Mouse (Mus musculus): ENCODE measurements around the gene Cdk2ap2. TPM values are rescaled to one million over a fixed set of nuclear protein-coding genes. Genes with fewer than 3 reads are reported as not detected.
"Not testable (repeated sequence)": the region's sequence is repeated elsewhere in the genome, so short reads cannot be mapped to it uniquely, and the experiment has no call there.

Gene Cdk2ap2
- total RNA-seq, 1 experiment from 2014 or later = 13.3 TPM

DNA sequence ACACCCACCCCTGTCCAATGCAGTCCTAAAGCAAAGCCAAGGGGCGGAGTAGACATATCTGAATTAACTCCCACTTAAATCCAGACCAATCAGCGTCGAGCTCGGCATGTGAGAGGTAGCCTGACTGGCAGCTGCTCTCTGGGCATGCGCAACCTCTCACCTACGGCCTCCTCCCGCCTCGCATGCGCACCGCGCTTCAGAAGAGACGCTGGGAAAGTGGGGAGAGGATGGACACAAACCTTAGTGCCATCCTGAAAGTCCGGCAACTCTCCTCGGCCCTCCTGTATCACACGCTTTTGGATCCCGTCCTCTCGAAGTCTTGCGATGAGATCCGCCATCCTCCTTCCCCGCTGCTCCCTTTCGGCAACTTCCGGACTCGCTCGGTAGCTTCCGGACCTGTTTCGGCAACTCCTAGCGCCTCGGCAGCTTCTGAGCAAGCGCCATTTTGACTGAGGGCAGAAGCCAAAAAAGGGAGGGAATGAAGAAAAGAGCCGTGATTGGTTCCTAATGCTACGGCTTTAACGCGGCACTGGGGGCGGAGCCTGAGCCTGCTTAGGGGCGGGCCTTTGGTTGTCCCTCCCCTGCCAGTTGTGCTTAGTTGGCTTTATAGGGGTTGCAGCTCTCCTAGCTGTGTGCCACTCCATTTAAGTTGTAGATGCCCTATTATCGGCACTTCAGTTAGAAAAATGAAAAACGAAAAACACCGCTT, 24.3 kb downstream of the Cdk2ap2 start:
- ATAC-seq (replicated peaks in 1 of 2; ENCODE audit: insufficient read depth in 1 of 2, low FRiP score in 2 of 2, low TSS enrichment in 1 of 2, low read depth in 1 of 2, poor library complexity in 2 of 2, severe bottlenecking in 2 of 2) = peak; percentile 70 to 81

- ATAC-seq (replicated peaks in 1 of 2; ENCODE audit: insufficient read depth in 1 of 2, low FRiP score in 2 of 2, low TSS enrichment in 1 of 2, low read depth in 1 of 2, poor library complexity in 2 of 2, severe bottlenecking in 2 of 2) = not testable (repeated sequence)
Measured at GRCm38 (mm10) chr19:4121896-4122295, 24.9 kb downstream of the Cdk2ap2 start.

DNA sequence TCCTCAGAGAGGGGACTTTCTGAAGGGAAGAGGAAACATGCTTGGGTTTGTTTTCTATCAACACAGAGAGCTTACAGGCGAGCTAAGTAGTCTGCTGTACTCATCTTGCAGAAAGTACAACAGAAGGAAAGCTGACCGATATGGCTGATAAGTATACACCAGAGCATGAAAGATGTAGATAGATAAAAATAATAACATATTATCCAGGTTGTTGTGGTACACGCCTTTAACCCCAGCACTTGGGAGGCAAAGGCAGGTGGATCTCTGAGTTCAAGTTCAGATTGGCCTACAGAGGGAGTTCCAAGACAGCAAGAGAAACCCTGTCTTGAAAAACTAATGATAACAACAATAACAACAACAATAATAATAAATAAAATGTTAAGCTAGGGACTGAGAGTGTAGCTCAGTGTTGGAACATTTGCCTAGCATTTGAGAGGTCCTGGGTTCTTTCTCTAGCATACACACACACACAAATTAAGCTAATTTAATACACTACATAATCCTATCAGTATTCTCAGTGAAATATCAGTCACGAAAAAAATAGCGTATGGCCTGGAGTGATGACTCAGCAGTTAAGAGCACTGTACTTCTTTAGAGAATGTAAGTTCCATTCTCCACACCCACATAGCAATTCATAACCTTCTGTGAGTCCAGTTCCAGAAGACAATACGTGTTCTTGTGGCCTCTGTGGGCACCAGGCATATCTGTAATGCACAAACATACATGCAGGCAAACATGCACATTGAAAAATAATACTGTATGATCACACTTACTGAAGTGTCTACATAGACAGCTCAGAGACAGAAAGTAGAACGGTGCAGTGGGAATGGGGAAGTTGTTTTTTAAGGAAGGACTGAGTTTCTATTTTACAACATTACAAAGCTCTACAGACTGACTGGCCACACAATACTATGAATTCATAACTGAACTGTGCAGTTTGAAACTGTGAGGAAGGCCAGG, 25.7 kb downstream of the Cdk2ap2 start:
- no peak for ATAC-seq (replicated peaks in 1 of 2; ENCODE audit: insufficient read depth in 1 of 2, low FRiP score in 2 of 2, low TSS enrichment in 1 of 2, low read depth in 1 of 2, poor library complexity in 2 of 2, severe bottlenecking in 2 of 2)

- no peak for ATAC-seq (replicated peaks in 1 of 2; ENCODE audit: insufficient read depth in 1 of 2, low FRiP score in 2 of 2, low TSS enrichment in 1 of 2, low read depth in 1 of 2, poor library complexity in 2 of 2, severe bottlenecking in 2 of 2)
Measured at GRCm38 (mm10) chr19:4124432-4124831, 27.4 kb downstream of the Cdk2ap2 start.

GRCm38 (mm10) chr19:4125268-4125667, 28.3 kb downstream of the Cdk2ap2 start:
- ATAC-seq (replicated peaks in 1 of 2; ENCODE audit: insufficient read depth in 1 of 2, low FRiP score in 2 of 2, low TSS enrichment in 1 of 2, low read depth in 1 of 2, poor library complexity in 2 of 2, severe bottlenecking in 2 of 2) = not testable (repeated sequence)

DNA sequence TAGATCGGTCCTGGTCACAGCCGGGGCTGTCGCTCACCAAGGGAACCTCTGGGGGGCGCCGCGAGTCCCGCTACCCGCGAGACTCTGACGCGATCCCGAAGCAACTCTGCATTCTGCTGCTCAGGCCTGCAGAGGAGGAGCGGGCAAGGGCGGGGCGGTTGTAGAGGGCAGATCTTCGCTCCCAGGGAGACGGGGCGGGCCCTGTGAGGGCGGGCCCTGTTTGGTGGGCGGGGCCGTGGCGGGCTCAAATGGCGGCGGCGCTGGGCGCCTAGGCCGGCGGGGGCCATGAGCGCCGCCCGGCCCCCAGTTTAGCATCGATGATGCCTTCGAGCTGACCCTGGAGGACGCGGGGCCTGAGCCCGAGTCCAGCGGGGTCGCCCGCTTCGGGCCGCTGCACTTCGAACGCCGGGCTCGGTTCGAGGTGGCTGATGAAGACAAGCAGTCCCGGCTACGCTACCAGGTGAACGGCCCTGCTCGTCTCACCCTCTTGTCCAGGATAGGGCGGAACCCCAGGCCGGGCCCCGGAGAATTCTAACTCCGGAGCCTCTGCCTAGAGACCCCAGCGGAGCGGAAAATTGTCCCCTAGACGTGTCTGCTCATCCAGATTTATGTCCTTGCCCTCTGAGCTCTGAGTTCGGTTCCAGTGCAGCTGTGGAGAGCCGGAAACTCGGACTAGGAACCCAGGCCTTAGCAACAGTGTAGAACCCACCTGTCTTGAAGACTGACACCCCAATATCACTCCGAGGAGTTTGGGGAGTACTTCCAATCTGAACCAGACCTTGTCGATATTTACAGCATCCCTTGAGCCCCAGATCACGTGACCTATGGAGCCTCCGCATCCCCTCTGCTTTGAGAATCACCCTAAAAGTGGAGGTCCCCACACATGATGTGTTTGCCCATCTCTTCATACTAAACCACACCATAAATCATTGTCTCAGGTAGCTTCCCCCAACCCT, 29.0 kb downstream of the Cdk2ap2 start, which contains the start of gene Aip:
Gene Aip, minus strand, starts transcription at position 118 of the 956 bp plus-strand sequence.
- peak; percentile 79 to 87 for ATAC-seq (replicated peaks in 1 of 2; ENCODE audit: insufficient read depth in 1 of 2, low FRiP score in 2 of 2, low TSS enrichment in 1 of 2, low read depth in 1 of 2, poor library complexity in 2 of 2, severe bottlenecking in 2 of 2)

DNA sequence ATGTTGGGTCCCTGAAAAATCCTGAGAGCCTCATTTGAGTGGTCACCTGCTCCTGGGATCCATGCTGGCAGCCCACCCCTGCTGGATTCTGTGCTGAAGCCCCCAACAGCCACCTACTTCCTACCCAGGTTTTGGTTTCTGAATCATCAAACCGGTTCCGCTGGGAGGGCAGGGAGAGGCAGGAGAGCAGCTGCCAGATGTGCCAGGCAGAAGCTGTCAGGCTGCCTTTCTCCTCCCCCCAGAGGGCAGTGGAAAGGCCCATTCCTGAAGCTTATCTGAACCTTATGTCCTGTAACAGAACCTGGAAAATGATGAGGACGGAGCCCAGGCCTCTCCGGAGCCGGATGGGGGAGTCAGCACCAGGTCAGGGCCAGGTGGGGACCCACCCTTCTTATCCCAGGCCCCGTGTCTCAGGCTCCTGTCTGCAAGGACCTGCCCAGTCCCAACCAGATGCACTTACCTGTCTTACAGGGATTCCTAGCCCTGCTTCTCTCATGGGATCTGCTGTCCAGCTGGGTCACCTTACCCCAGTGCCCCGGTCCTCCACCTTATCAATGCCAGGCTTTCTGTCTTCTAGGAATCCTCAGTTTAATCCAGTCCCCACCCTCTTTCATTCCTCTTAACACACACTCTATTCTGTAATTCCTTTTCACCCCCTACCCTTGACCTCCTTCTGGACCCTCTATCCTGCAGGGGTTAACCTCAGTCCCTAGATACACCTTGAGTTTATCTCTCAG, 29.9 kb downstream of the Cdk2ap2 start:
- ATAC-seq (replicated peaks in 1 of 2; ENCODE audit: insufficient read depth in 1 of 2, low FRiP score in 2 of 2, low TSS enrichment in 1 of 2, low read depth in 1 of 2, poor library complexity in 2 of 2, severe bottlenecking in 2 of 2) = no peak

- ATAC-seq (replicated peaks in 1 of 2; ENCODE audit: insufficient read depth in 1 of 2, low FRiP score in 2 of 2, low TSS enrichment in 1 of 2, low read depth in 1 of 2, poor library complexity in 2 of 2, severe bottlenecking in 2 of 2) = no peak
Measured at GRCm38 (mm10) chr19:4129462-4129861, 32.5 kb downstream of the Cdk2ap2 start.

- no peak for ATAC-seq (replicated peaks in 1 of 2; ENCODE audit: insufficient read depth in 1 of 2, low FRiP score in 2 of 2, low TSS enrichment in 1 of 2, low read depth in 1 of 2, poor library complexity in 2 of 2, severe bottlenecking in 2 of 2)
Measured at GRCm38 (mm10) chr19:4130106-4130505, 33.1 kb downstream of the Cdk2ap2 start.

DNA sequence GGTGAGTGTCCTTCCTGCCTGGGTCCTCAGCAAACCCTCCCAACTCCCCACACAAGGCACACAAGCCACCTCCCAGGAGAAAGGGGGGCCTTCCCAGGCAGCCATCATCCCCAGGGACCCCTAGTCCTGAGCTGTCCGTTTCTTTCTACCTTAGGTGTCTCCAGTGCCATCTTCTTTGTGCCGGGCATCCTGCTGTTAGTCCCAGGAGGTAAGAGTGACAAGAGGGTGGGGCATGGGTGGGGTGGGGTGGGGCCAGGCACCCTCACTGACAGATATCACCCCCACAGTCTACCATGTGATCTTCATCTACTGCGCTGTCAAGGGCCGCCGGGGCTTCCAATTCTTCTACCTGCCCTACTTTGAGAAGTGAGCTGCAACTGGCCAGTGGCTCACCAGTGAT, 34.1 kb downstream of the Cdk2ap2 start:
- no peak for ATAC-seq (replicated peaks in 1 of 2; ENCODE audit: insufficient read depth in 1 of 2, low FRiP score in 2 of 2, low TSS enrichment in 1 of 2, low read depth in 1 of 2, poor library complexity in 2 of 2, severe bottlenecking in 2 of 2)

DNA sequence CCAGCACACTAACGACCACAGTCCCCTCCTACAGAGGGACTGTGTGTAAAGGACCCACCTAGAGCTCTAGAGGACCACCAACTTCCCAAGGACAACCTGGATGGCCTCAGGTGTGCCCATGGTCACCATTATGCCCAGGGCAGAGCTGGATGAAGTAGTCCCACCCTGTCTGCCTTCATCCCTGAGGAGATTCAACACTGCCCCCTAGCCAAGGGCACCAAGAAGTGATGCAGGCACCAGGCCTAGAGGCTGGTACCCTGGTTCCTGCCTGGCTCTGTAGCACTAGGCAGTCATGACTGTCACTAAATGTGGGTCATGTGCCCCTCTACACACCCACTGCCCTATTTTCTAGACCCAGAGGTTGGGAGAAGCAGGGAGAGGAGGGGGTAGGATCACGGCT, 34.8 kb downstream of the Cdk2ap2 start:
- no peak for ATAC-seq (replicated peaks in 1 of 2; ENCODE audit: insufficient read depth in 1 of 2, low FRiP score in 2 of 2, low TSS enrichment in 1 of 2, low read depth in 1 of 2, poor library complexity in 2 of 2, severe bottlenecking in 2 of 2)

DNA sequence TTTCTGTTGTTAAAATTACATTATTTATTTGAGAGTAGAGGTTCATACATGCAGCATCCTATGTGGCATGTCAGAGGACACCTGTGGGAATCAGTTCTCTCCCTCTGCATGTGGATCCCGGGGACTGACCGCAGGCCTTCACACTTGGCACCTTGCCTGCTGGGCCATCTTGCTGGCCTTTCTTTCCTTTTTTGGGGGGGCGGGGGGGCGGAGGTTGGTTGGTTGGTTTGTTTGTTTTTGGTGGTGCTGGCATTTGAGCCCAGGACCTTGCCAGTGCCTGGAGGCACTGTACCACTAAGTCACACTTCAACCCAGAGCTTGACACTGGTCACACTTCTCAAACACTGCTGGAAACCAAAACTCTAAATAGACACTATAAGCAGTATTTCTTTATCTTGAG, 37.4 kb downstream of the Cdk2ap2 start:
- ATAC-seq (replicated peaks in 1 of 2; ENCODE audit: insufficient read depth in 1 of 2, low FRiP score in 2 of 2, low TSS enrichment in 1 of 2, low read depth in 1 of 2, poor library complexity in 2 of 2, severe bottlenecking in 2 of 2) = no peak

DNA sequence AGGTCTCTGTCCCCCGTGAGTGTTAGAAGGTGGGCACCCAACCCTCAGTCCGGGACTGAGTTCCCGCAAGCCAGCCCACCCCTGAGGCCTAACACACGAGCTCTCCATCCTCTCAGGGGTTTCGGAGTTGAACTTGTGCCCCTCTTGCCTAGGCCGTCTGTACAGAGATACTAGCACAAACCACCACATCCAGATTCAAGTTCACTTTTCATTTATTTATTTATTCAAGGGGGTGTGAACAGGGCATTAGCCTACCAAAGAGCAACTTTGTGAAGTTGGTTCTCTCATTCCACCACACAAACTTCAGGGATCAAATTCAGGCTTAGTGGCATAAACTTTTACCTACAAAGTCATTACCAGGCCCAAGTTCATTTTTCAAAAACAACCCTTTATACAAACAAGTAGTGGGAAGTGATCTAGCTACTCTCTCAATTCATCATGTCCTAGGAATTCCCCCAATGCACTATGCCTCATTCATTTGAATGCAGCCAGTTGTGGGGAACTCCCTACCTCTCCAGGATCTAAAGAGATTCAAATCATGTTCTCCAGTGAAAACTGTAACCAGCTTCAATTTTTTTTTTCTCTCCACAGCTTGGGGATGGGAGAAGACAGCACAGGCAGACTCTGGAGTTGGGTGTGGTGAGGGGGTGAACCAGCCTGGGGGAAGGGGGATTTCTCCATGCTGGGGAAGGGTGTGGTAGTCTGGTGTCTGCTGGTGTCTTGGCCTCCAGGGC, 38.4 kb downstream of the Cdk2ap2 start:
- not testable (repeated sequence) for ATAC-seq (replicated peaks in 1 of 2; ENCODE audit: insufficient read depth in 1 of 2, low FRiP score in 2 of 2, low TSS enrichment in 1 of 2, low read depth in 1 of 2, poor library complexity in 2 of 2, severe bottlenecking in 2 of 2)

- peak; percentile 39 to 47; a peak in 2 of 4 replicates for ATAC-seq (replicated peaks in 1 of 2; ENCODE audit: insufficient read depth in 1 of 2, low FRiP score in 2 of 2, low TSS enrichment in 1 of 2, low read depth in 1 of 2, poor library complexity in 2 of 2, severe bottlenecking in 2 of 2)
Measured at GRCm38 (mm10) chr19:4135963-4136345, 39.0 kb downstream of the Cdk2ap2 start.

- no peak for ATAC-seq (replicated peaks in 1 of 2; ENCODE audit: insufficient read depth in 1 of 2, low FRiP score in 2 of 2, low TSS enrichment in 1 of 2, low read depth in 1 of 2, poor library complexity in 2 of 2, severe bottlenecking in 2 of 2)
Measured at GRCm38 (mm10) chr19:4136463-4136862, 39.5 kb downstream of the Cdk2ap2 start.

- ATAC-seq (replicated peaks in 1 of 2; ENCODE audit: insufficient read depth in 1 of 2, low FRiP score in 2 of 2, low TSS enrichment in 1 of 2, low read depth in 1 of 2, poor library complexity in 2 of 2, severe bottlenecking in 2 of 2) = peak in 1 of 2 experiments; percentile 34; a peak in 1 of 4 replicates
Measured at GRCm38 (mm10) chr19:4137913-4138312, 40.9 kb downstream of the Cdk2ap2 start.

Data from hematopoietic stem cell, adult 5-6 weeks (primary cell).